Mouse (Mus musculus) CH12.LX (cell line): ENCODE measurements around the gene Gipc2.

Source experiments
- CHD1 ChIP-seq: IDR thresholded peaks from 2 replicates; pipeline ENCODE4 v1.6.1; 2012; ENCODE audit warnings: low read depth, low read length, improper control_type of control experiment, inconsistent platforms
- CTCF ChIP-seq, 2 experiments: IDR thresholded peaks in 1 of 2; conservative IDR thresholded peaks in 1 of 2; 2 replicates each; pipeline ENCODE4 v1.5.1; 2011 to 2012; ENCODE audit warnings: low read depth in 2 of 2, low read length in 2 of 2, improper control_type of control experiment in 1 of 2, inconsistent platforms in 1 of 2, mild to moderate bottlenecking in 1 of 2, moderate library complexity in 1 of 2
- E2F4 ChIP-seq: IDR thresholded peaks from 2 replicates; pipeline ENCODE4 v1.6.1; 2011; ENCODE audit warnings: low read depth, low read length, improper control_type of control experiment; ENCODE audit not compliant: insufficient replicate concordance
- IRF4 ChIP-seq: IDR thresholded peaks from 2 replicates; pipeline ENCODE4 v1.6.1; 2014; ENCODE audit warnings: low read depth, mild to moderate bottlenecking, inconsistent platforms, low read length, improper control_type of control experiment
- JUND ChIP-seq: conservative IDR thresholded peaks from 2 replicates; pipeline ENCODE4 v1.6.1; 2011; ENCODE audit warnings: low read depth, low read length, improper control_type of control experiment
- NRF1 ChIP-seq: IDR thresholded peaks from 2 replicates; pipeline ENCODE4 v1.6.1; 2014; ENCODE audit warnings: low read depth, mild to moderate bottlenecking, inconsistent platforms, low read length, improper control_type of control experiment, moderate library complexity
- POLR2A ChIP-seq: IDR thresholded peaks from 2 replicates; pipeline ENCODE4 v1.6.1; 2011; ENCODE audit warnings: low read depth, mild to moderate bottlenecking, improper control_type of control experiment, low read length
- POLR2AphosphoS2 ChIP-seq: IDR thresholded peaks from 2 replicates; pipeline ENCODE4 v1.6.1; 2011; ENCODE audit warnings: low read depth, low read length, improper control_type of control experiment

DNA sequence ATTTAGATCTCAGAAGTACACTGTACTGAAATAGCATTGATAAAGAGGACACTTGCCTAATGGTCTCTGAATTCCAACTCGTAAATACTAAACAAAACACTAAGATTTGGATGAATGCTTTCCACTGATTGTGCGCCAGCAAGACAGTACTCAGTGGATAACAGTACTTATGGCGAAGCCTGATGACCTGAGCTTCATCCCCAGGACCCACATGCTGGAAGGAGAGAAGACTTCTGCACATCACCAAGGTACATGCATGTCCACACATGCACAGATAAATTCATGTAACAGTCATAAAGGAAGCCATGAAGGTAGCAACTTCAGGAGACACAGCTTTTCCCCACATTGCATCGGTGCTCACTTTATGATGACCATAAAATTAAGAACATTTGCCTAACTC, 12.8 kb upstream of the Gipc2 start:
- TF ChIP-seq CTCF (conservative IDR thresholded peaks at IDR 0.05 in 1 of 2, IDR thresholded peaks at IDR 0.05 in 1 of 2; ENCODE audit: low read depth in 2 of 2, low read length in 2 of 2) (no peak), IRF4 (no peak), CHD1 (no peak), NRF1 (no peak), POLR2AphosphoS2 (no peak), POLR2A (no peak), E2F4 (no peak), JUND (no peak)
